Mouse (Mus musculus) CH12.LX (cell line): ENCODE measurements at regions not wholly inside any gene's neighbourhood (a gene's known extent, or its start where the extent isn't known, plus 50 kb on each side); places are given as distances from the start of the nearest gene placed in this dataset.
A peak's percentile ranks its signal among the peaks of the same experiment; 100 is the strongest.

ENCODE experiments used
- DNase-seq: peaks from one replicate; pipeline ENCODE4 v3.0.0-alpha.2; 2013; ENCODE audit errors: extremely low read depth
- H3K27ac ChIP-seq: 2 replicates; pipeline ENCODE4 v1.5.1; 2012; ENCODE audit warnings: low read depth, mild to moderate bottlenecking, control low read depth, moderate library complexity; ENCODE audit not compliant: insufficient read depth
- H3K27me3 ChIP-seq: replicated peaks from 2 replicates; pipeline ENCODE3; 2012; ENCODE audit warnings: inconsistent platforms
- H3K36me3 ChIP-seq, 2 experiments: replicated peaks in 1 of 2; 2 replicates each; pipeline versions ENCODE3 to v1.6.1; 2012; ENCODE audit warnings: inconsistent platforms in 1 of 2, low read length in 1 of 2, mild to moderate bottlenecking in 1 of 2, mixed read lengths in 1 of 2, moderate library complexity in 1 of 2; ENCODE audit not compliant: control insufficient read depth in 1 of 2, insufficient read depth in 1 of 2
- H3K4me1 ChIP-seq, 2 experiments: 2 replicates each; pipeline ENCODE4 v1.6.1; 2012; ENCODE audit warnings: inconsistent platforms in 1 of 2, moderate library complexity in 1 of 2; ENCODE audit not compliant: insufficient read depth in 2 of 2, control insufficient read depth in 1 of 2
- H3K4me2 ChIP-seq: 2 replicates; pipeline ENCODE4 v1.6.1; 2012; ENCODE audit warnings: low read depth, mild to moderate bottlenecking, control low read depth; ENCODE audit not compliant: poor library complexity, insufficient read depth, severe bottlenecking
- H3K4me3 ChIP-seq, 3 experiments: fragments of 150-350 bp in 1 of 3; sonication (generic) in 1 of 3; replicated peaks in 1 of 3; 2 replicates each; pipeline versions ENCODE3 to v1.5.1; 2011 to 2012; ENCODE audit warnings: low read depth in 2 of 3, low read length in 2 of 3, mild to moderate bottlenecking in 2 of 3, moderate library complexity in 2 of 3, control low read depth in 1 of 3, improper control_type of control experiment in 1 of 3, inconsistent platforms in 1 of 3, mixed read lengths in 1 of 3; ENCODE audit not compliant: poor library complexity in 1 of 3
- H3K79me2 ChIP-seq: replicated peaks from 2 replicates; pipeline ENCODE4 v1.6.1; 2012; ENCODE audit warnings: mild to moderate bottlenecking, moderate library complexity; ENCODE audit not compliant: control insufficient read depth, poor library complexity, insufficient read depth, severe bottlenecking; ENCODE audit errors: extremely low read depth
- H3K9ac ChIP-seq: 2 replicates; pipeline ENCODE4 v1.6.1; 2012; ENCODE audit warnings: low read depth, mild to moderate bottlenecking, control low read depth, moderate library complexity; ENCODE audit not compliant: insufficient read depth
- H3K9me3 ChIP-seq: replicated peaks from 2 replicates; pipeline ENCODE3; 2012; ENCODE audit warnings: low read length, inconsistent platforms, mixed read lengths
- BHLHE40 ChIP-seq: IDR thresholded peaks from 2 replicates; pipeline ENCODE4 v1.6.1; 2011; ENCODE audit warnings: mild to moderate bottlenecking, low read depth, low read length, improper control_type of control experiment
- CHD2 ChIP-seq: IDR thresholded peaks from 2 replicates; pipeline ENCODE4 v1.6.1; 2011; ENCODE audit warnings: low read length, improper control_type of control experiment
- E2F4 ChIP-seq: IDR thresholded peaks from 2 replicates; pipeline ENCODE4 v1.6.1; 2011; ENCODE audit warnings: low read depth, low read length, improper control_type of control experiment; ENCODE audit not compliant: insufficient replicate concordance
- EP300 ChIP-seq: IDR thresholded peaks from 2 replicates; pipeline ENCODE4 v1.6.1; 2011; ENCODE audit warnings: low read length, improper control_type of control experiment
- HCFC1 ChIP-seq: IDR thresholded peaks from 2 replicates; pipeline ENCODE4 v1.6.1; 2012; ENCODE audit warnings: low read depth, mild to moderate bottlenecking, inconsistent platforms, low read length, improper control_type of control experiment
- MAFK ChIP-seq: IDR thresholded peaks from 2 replicates; pipeline ENCODE4 v1.6.1; 2011; ENCODE audit warnings: low read length, improper control_type of control experiment; ENCODE audit not compliant: insufficient replicate concordance
- MEF2A ChIP-seq: IDR thresholded peaks from 2 replicates; pipeline ENCODE4 v1.6.1; 2014; ENCODE audit warnings: low read depth, mild to moderate bottlenecking, inconsistent platforms, low read length, improper control_type of control experiment, borderline replicate concordance
- POLR2A ChIP-seq: IDR thresholded peaks from 2 replicates; pipeline ENCODE4 v1.6.1; 2011; ENCODE audit warnings: low read depth, mild to moderate bottlenecking, improper control_type of control experiment, low read length
- UBTF ChIP-seq: IDR thresholded peaks from 2 replicates; pipeline ENCODE4 v1.6.1; 2012; ENCODE audit warnings: low read depth, mild to moderate bottlenecking, inconsistent platforms, low read length, improper control_type of control experiment, moderate library complexity
- dilution Hi-C: fragments of 300-500 bp; cut with MboI; formaldehyde crosslinking; loops from 2 replicates; pipeline ENCODE4 v1.14.3; 2020; ENCODE audit warnings: low sequenced_read_pairs; ENCODE audit not compliant: extremely low pct_unique_long_range_greater_than_20kb, extremely low pct_ligation_motif_present
- in situ Hi-C: fragments of 300-500 bp; cut with MboI; formaldehyde crosslinking; loops from 3 replicates; pipeline ENCODE4 v1.14.3; 2019; ENCODE audit warnings: low sequenced_read_pairs, low pct_ligation_motif_present, low pct_unique_long_range_greater_than_20kb, mixed read lengths

DNA sequence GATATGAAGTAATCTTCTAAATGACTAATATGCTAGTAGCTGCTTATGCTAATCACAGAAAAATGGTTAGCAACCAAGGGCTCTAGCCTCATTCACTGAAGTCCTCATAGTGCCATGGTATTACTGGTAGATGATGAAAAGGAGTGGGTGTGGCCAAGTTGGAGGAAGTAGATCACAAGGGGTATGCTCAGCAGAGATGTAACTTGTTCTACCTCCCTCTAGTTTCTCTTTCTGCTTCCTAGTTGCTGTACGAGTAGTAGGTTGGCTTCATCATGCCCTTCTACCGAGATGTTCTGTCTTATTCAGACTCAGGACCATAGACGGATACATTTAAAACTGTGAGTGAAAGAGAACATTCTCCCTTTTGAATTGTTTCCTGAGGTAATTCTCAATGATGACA is 169.5 kb downstream of the Tmem161b start (continued):
- TF ChIP-seq HCFC1 (peak; percentile 29), E2F4 (no peak)
- TF ChIP-seq, all 38 proteins: peak for 12

GRCm38 (mm10) chr13:84398476-84399344 is 176.6 kb downstream of the Tmem161b start:
- no peak overlapping the region for H3K4me3 ChIP-seq
- no peak overlapping the region for H3K27ac ChIP-seq
- H3K4me2 ChIP-seq, result no peak overlapping the region
- no peaks in the 10 kb centered on the region for H3K9me3 ChIP-seq
- H3K9ac ChIP-seq, result no peak overlapping the region
- dilution Hi-C loops, result no loop called here
- peaks cover 4 to 76% of the 10 kb centered on the region in 2 experiments; a peak in 3 of 4 replicates for H3K4me1 ChIP-seq
- H3K27me3 ChIP-seq, result no peaks in the 10 kb centered on the region
- no peaks in the 10 kb centered on the region for H3K79me2 ChIP-seq
- no peak for DNase-seq
- TF ChIP-seq EP300 (no peak), CHD2 (no peak), BHLHE40 (no peak), MEF2A (no peak), MAFK (no peak), POLR2A (no peak)
- TF ChIP-seq, all 38 proteins: peak for 0
- peaks cover 27 to 76% of the 10 kb centered on the region in 2 experiments for H3K36me3 ChIP-seq
- in situ Hi-C loops, result no loop called here

DNA sequence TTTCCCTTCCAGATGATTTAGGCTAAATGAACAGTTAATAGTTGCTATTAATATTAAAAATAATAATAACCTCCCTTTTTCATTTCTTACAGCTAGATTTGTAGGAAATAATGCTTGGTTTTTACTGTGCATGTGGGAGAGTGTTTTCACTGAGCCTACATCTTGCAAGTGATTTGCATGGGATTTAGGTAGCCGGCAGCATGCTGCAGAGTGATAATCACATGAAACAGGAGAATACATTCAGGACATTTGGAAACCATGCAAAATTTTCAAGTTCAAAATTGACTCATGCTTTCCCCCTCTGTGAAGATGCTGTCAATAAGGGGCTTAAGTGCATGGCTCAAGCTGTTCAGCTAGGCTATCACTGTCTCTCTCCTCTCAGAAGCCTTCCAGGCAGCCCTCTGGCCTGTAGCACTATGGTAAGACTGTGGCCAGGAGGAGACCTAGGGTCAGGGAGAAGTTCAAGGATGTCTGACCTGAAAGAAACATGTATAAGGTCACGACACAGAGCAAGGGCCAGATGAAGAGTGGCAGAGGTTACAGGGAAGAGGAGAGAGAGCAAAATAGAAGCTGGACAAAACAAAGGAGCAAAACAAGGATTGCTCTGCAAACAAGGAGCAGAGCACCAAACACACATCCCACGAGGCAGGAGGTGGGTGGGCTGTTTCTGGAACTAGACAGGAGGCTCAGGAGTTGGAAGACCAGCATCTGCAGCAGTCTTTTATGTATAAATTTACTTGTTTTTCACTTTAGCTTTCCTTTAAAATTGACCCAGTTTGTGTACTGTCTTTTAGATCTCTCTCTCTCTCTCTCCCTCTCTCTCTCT is 177.5 kb downstream of the Tmem161b start:
- in situ Hi-C loops (no loop called here), dilution Hi-C loops (no loop called here)
- TF ChIP-seq UBTF, result no peak

More for the DNA sequence above, 177.5 kb downstream of the Tmem161b start:
- Histone ChIP-seq H3K9ac (no peak overlapping the region), H3K27ac (no peak overlapping the region), H3K4me3 (no peak overlapping the region), H3K27me3 (no peaks in the 10 kb centered on the region), H3K4me2 (no peak overlapping the region), H3K9me3 (no peaks in the 10 kb centered on the region), H3K36me3 (peaks cover 29 to 73% of the 10 kb centered on the region in 2 experiments), H3K79me2 (no peaks in the 10 kb centered on the region), H3K4me1 (peaks cover 3 to 74% of the 10 kb centered on the region in 2 experiments; a peak in 2 of 4 replicates)
- DNase-seq, result no peak
